Comparison of ENCODE assay signal across 10 mouse cellular contexts in genomic region chr16:94765129-94765528, GRCm38 (mm10).
A peak's percentile ranks its signal among the peaks of the same experiment; 100 is the strongest.
DNase-seq lines count a peak whose midpoint lies in the region; ATAC-seq and TF ChIP-seq lines count a peak whose summit lies in the region.
"Had no signal": no experiment of that assay in that cellular context is flagged by ENCODE, and none has a peak within 500 bp of the region (broad histone marks: within the 10 kb centered on the region; RNA-seq: fewer than 3 reads in every experiment).

No protein-coding gene starts in this region.

- TF ChIP-seq POLR2A in kidney, adult 2 months (IDR thresholded peaks at IDR 0.05; ENCODE audit: low read depth, low read length): no peak

- no peak for TF ChIP-seq EP300 in liver, postnatal 0 days (IDR thresholded peaks at IDR 0.05; ENCODE audit: low read depth)

- H3K36me3 ChIP-seq in kidney, embryonic 16.5 days (ENCODE audit: insufficient read depth, low read length): no peaks in the 10 kb centered on the region
- H3K36me3 ChIP-seq in kidney, adult 2 months (ENCODE audit: control insufficient read depth, insufficient read depth, low read length): no peaks in the 10 kb centered on the region
- H3K36me3 ChIP-seq in liver, postnatal 0 days (replicated peaks; ENCODE audit: insufficient read depth, low read length): no peaks in the 10 kb centered on the region
- H3K36me3 ChIP-seq: forebrain, embryonic 12.5 days had no signal

- no peaks in the 10 kb centered on the region for H3K9me3 ChIP-seq in kidney, embryonic 16.5 days (ENCODE audit: low read length)
- H3K9me3 ChIP-seq in liver, postnatal 0 days (ENCODE audit: low read length): no peaks in the 10 kb centered on the region
- H3K9me3 ChIP-seq: forebrain, embryonic 12.5 days had no signal

- ATAC-seq in kidney, embryonic 16.5 days (ENCODE audit: low FRiP score, low TSS enrichment): 0 out of 2 replicates have a peak, but pooled peaks have one; percentile 39
- ATAC-seq in liver, postnatal 0 days: no peak
- ATAC-seq: lung, postnatal 0 days had no signal

- no peak overlapping the region for H3K27ac ChIP-seq in kidney, embryonic 16.5 days (ENCODE audit: low read length)
- no peak overlapping the region for H3K27ac ChIP-seq in kidney, adult 2 months (ENCODE audit: insufficient read depth, low read depth, low read length)
- H3K27ac ChIP-seq in liver, postnatal 0 days (ENCODE audit: low read depth): no peak overlapping the region
- H3K27ac ChIP-seq: forebrain, embryonic 12.5 days had no signal

- peaks cover 5% of the 10 kb centered on the region; the same call in 1 of the 2 replicates for H3K4me1 ChIP-seq in kidney, embryonic 16.5 days (ENCODE audit: insufficient read depth, low read length)
- no peaks in the 10 kb centered on the region for H3K4me1 ChIP-seq in kidney, adult 2 months (ENCODE audit: control insufficient read depth, insufficient read depth, low read length)
- no peaks in the 10 kb centered on the region for H3K4me1 ChIP-seq in liver, postnatal 0 days (ENCODE audit: insufficient read depth)

- DNase-seq in kidney, adult 2 months: no peak
- peak; percentile 39 for DNase-seq in Muller cell, postnatal 12 days (ENCODE audit: inconsistent ontology term)
- peak; percentile 52 for DNase-seq in ZHBTc4 (ENCODE audit: low read depth, low spot score)
- peak; percentile 60 for DNase-seq in heart, postnatal 4 days
- DNase-seq in thymus, postnatal 36 days: no peak
- DNase-seq in lung, postnatal 4 days: no peak
- DNase-seq in liver, postnatal 0 days: no peak

- no peak for TF ChIP-seq CTCF in kidney, adult 2 months (conservative IDR thresholded peaks at IDR 0.05; ENCODE audit: insufficient read depth, insufficient read length, low read depth, low read length)
- no peak for TF ChIP-seq CTCF in liver, postnatal 0 days (IDR thresholded peaks at IDR 0.05; ENCODE audit: low read depth)

- no peak overlapping the region for H3K4me3 ChIP-seq in kidney, embryonic 16.5 days (ENCODE audit: low read length)
- no peak overlapping the region for H3K4me3 ChIP-seq in kidney, adult 2 months (ENCODE audit: insufficient read depth, low read depth, low read length)
- no peak overlapping the region for H3K4me3 ChIP-seq in liver, postnatal 0 days (ENCODE audit: low read depth, low read length)
- H3K4me3 ChIP-seq: forebrain, embryonic 12.5 days had no signal

- no peaks in the 10 kb centered on the region for H3K27me3 ChIP-seq in kidney, embryonic 16.5 days (ENCODE audit: insufficient read depth, low read length)
- H3K27me3 ChIP-seq in kidney, adult 2 months (replicated peaks; ENCODE audit: control insufficient read depth, insufficient read depth, low read length): no peaks in the 10 kb centered on the region
- no peaks in the 10 kb centered on the region for H3K27me3 ChIP-seq in liver, postnatal 0 days (ENCODE audit: insufficient read depth, low read length)
- H3K27me3 ChIP-seq: forebrain, embryonic 12.5 days had no signal

- H3K4me2 ChIP-seq in kidney, embryonic 16.5 days (replicated peaks; ENCODE audit: low read depth, low read length): 0 out of 2 replicates have a peak overlapping the region, but pooled peaks have one; percentile 11
- no peak overlapping the region for H3K4me2 ChIP-seq in liver, postnatal 0 days (ENCODE audit: low read depth, low read length)
- H3K4me2 ChIP-seq: forebrain, embryonic 12.5 days had no signal

- 42% methylated on average over 8 of the region's 8 CpGs for WGBS in kidney, embryonic 16.5 days
- WGBS in kidney, adult 2 months: 29% methylated on average over 8 of the region's 8 CpGs
- WGBS in liver, postnatal 0 days (ENCODE audit: insufficient replicate concordance): 52% methylated on average over 8 of the region's 8 CpGs

- no peak overlapping the region for H3K9ac ChIP-seq in kidney, embryonic 16.5 days (replicated peaks; ENCODE audit: low read length)
- no peak overlapping the region for H3K9ac ChIP-seq in liver, postnatal 0 days (replicated peaks)
- H3K9ac ChIP-seq: forebrain, embryonic 12.5 days had no signal

Comparison
In these comparisons a context has a peak if more than half of its experiments do, and no peak if none do; other contexts are left out.
1. DNase-seq: peak in Muller cell, postnatal 12 days (single experiment), ZHBTc4 (single experiment) and heart, postnatal 4 days (single experiment); none in kidney, adult 2 months (single experiment), thymus, postnatal 36 days (0 of 2), lung, postnatal 4 days (0 of 2) and liver, postnatal 0 days (single experiment).